Mouse (Mus musculus) ES-E14 (cell line): ENCODE measurements at regions not wholly inside any gene's neighbourhood (a gene's known extent, or its start where the extent isn't known, plus 50 kb on each side); places are given as distances from the start of the nearest gene placed in this dataset.

Source experiments
- CHD2 ChIP-seq: IDR thresholded peaks from 2 replicates; pipeline ENCODE4 v1.6.1; 2014; ENCODE audit warnings: mild to moderate bottlenecking, low read depth, low read length, inconsistent platforms
- HCFC1 ChIP-seq: IDR thresholded peaks from 2 replicates; pipeline ENCODE4 v1.6.1; 2012; ENCODE audit warnings: low read length, inconsistent platforms, borderline replicate concordance; ENCODE audit not compliant: insufficient read depth
- MAFK ChIP-seq: IDR thresholded peaks from 2 replicates; pipeline ENCODE4 v1.6.1; 2014; ENCODE audit warnings: mild to moderate bottlenecking, low read depth, low read length, inconsistent platforms; ENCODE audit not compliant: insufficient read depth
- ZNF384 ChIP-seq: IDR thresholded peaks from 2 replicates; pipeline ENCODE4 v1.6.1; 2012; ENCODE audit warnings: low read depth, low read length, inconsistent platforms

- TF ChIP-seq MAFK (no peak), CHD2 (no peak), HCFC1 (no peak), ZNF384 (no peak)
Observed at GRCm38 (mm10) chr15:56248731-56249130, 1228.7 kb downstream of the Slc22a22 start.
